Mouse (Mus musculus): ENCODE measurements around the gene Ppp1r14a.

DNA sequence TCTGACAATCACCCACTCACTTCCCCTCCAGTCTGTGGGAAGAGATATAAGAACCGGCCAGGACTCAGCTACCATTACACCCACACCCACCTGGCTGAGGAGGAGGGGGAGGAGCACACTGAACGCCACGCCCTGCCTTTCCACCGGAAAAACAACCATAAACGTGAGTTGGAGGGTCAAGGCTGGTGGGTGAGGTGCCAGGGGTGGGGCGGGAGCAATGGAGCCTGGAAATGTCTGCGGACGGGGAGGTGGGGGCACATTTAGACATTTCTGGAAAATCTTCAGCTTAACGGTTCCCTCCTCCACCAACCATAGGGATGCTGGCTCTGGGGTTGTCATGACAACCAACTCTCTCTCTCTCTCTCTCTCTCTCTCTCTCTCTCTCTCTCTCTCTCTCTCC is 23.9 kb downstream of the Ppp1r14a start:
- TF ChIP-seq CTCF (IDR thresholded peaks at IDR 0.05; ENCODE audit: control insufficient read depth, insufficient read depth, insufficient replicate concordance, low read depth, low read length) (no peak), POLR2A (IDR thresholded peaks at IDR 0.05; ENCODE audit: control insufficient read depth, low read depth, low read length) (no peak)

Data from testis, adult 2 months (tissue).